Mouse (Mus musculus) frontal cortex, adult (tissue): ENCODE data around the gene Tm4sf20.

Experiments
- ATAC-seq: cut with Nextera tagmentation; 2 replicates; pipeline ENCODE4 v1.9.2; 2017; ENCODE audit warnings: mild to moderate bottlenecking, moderate library complexity, mixed read lengths; ENCODE audit not compliant: low TSS enrichment

Gene Tm4sf20

GRCm38 (mm10) chr1:82779388-82779966 lies 11.2 kb upstream of the Tm4sf20 start:
- ATAC-seq, result no peak

GRCm38 (mm10) chr1:82775293-82775692 lies 7.0 kb upstream of the Tm4sf20 start:
- ATAC-seq, result peak; percentile 81

- ATAC-seq, result peak; percentile 64
Observed at GRCm38 (mm10) chr1:82773208-82773607, 4.9 kb upstream of the Tm4sf20 start.

GRCm38 (mm10) chr1:82772428-82772827 lies 4.2 kb upstream of the Tm4sf20 start:
- ATAC-seq, result no peak

GRCm38 (mm10) chr1:82771022-82771586 lies 2.8 kb upstream of the Tm4sf20 start, which contains the start of gene Gm47791:
TSS of gene Gm47791 (minus strand) at chr1:82771243.
- ATAC-seq, result no peak

GRCm38 (mm10) chr1:82766641-82767040 lies 1.6 kb downstream of the Tm4sf20 start:
- ATAC-seq, result no peak

GRCm38 (mm10) chr1:82766227-82766626 lies 2.0 kb downstream of the Tm4sf20 start:
- no peak for ATAC-seq

GRCm38 (mm10) chr1:82762274-82762673 lies 6.0 kb downstream of the Tm4sf20 start:
- no peak for ATAC-seq

- no peak for ATAC-seq
Observed at GRCm38 (mm10) chr1:82761454-82762169, 6.6 kb downstream of the Tm4sf20 start.

GRCm38 (mm10) chr1:82759520-82759919 lies 8.7 kb downstream of the Tm4sf20 start:
- ATAC-seq, result peak; percentile 23; the same call in 1 of the 2 replicates

GRCm38 (mm10) chr1:82747714-82748452 lies 20.4 kb downstream of the Tm4sf20 start:
- no peak for ATAC-seq

GRCm38 (mm10) chr1:82746408-82746807 lies 21.9 kb downstream of the Tm4sf20 start:
- ATAC-seq, result no peak

- ATAC-seq, result no peak
Observed at GRCm38 (mm10) chr1:82743962-82744361, 24.3 kb downstream of the Tm4sf20 start.

- peak; percentile 79 for ATAC-seq
Observed at GRCm38 (mm10) chr1:82741539-82741938, 26.7 kb downstream of the Tm4sf20 start.

- no peak for ATAC-seq
Observed at GRCm38 (mm10) chr1:82738066-82738465, 30.2 kb downstream of the Tm4sf20 start.

- no peak for ATAC-seq
Observed at GRCm38 (mm10) chr1:82733357-82733756, 34.9 kb downstream of the Tm4sf20 start.

GRCm38 (mm10) chr1:82726482-82726881 lies 41.8 kb downstream of the Tm4sf20 start:
- ATAC-seq, result no peak

GRCm38 (mm10) chr1:82725875-82726185 lies 42.4 kb downstream of the Tm4sf20 start:
- ATAC-seq, result no peak

GRCm38 (mm10) chr1:82725026-82725874 lies 43.0 kb downstream of the Tm4sf20 start:
- peak; percentile 94 for ATAC-seq

GRCm38 (mm10) chr1:82724339-82725025 lies 43.8 kb downstream of the Tm4sf20 start, which contains the start of gene Mff:
TSS of gene Mff (plus strand) at chr1:82724890.
- ATAC-seq, result peak; percentile 98
